Mouse (Mus musculus) inflammation-experienced regulatory T-cells, adult 6 months (primary cell): Measurements from ENCODE around the gene Cdx2. TPM values are rescaled to one million over a fixed set of nuclear protein-coding genes. Genes with fewer than 3 reads are reported as not detected.

ENCODE experiments used
- ATAC-seq: one replicate; pipeline ENCODE4 v1.8.0; 2017
- polyA plus RNA-seq, 3 experiments: library from polyadenylated mRNA; unstranded; fragments of 100-300 nt; shearing (Covaris generic); gene quantifications; one replicate each; pipeline ENCODE4 v1.2.1; 2017

Gene Cdx2
- not detected for polyA plus RNA-seq

GRCm38 (mm10) chr5:147306638-147307397 is at the start of gene Cdx2:
TSS of gene Cdx2 (minus strand) at chr5:147307270.
- no peak for ATAC-seq

GRCm38 (mm10) chr5:147356260-147357055 is 49.4 kb upstream of the Cdx2 start:
- no peak for ATAC-seq

GRCm38 (mm10) chr5:147355788-147356187 is 48.7 kb upstream of the Cdx2 start:
- no peak for ATAC-seq

GRCm38 (mm10) chr5:147354985-147355384 is 47.9 kb upstream of the Cdx2 start:
- no peak for ATAC-seq

GRCm38 (mm10) chr5:147354161-147354780 is 47.2 kb upstream of the Cdx2 start:
- no peak for ATAC-seq

GRCm38 (mm10) chr5:147351931-147352330 is 44.9 kb upstream of the Cdx2 start:
- ATAC-seq = no peak

GRCm38 (mm10) chr5:147345981-147346380 is 38.9 kb upstream of the Cdx2 start:
- no peak for ATAC-seq

- ATAC-seq = no peak
Measured at GRCm38 (mm10) chr5:147343904-147344303, 36.8 kb upstream of the Cdx2 start.

- no peak for ATAC-seq
Measured at GRCm38 (mm10) chr5:147342901-147343300, 35.8 kb upstream of the Cdx2 start.

- peak; percentile 76 for ATAC-seq
Measured at GRCm38 (mm10) chr5:147340741-147341414, 33.8 kb upstream of the Cdx2 start.

- ATAC-seq = no peak
Measured at GRCm38 (mm10) chr5:147339560-147339959, 32.5 kb upstream of the Cdx2 start.

GRCm38 (mm10) chr5:147338967-147339366 is 31.9 kb upstream of the Cdx2 start:
- ATAC-seq = no peak

GRCm38 (mm10) chr5:147332711-147333110 is 25.6 kb upstream of the Cdx2 start:
- ATAC-seq = no peak

- no peak for ATAC-seq
Measured at GRCm38 (mm10) chr5:147331547-147331946, 24.5 kb upstream of the Cdx2 start.

- ATAC-seq = no peak
Measured at GRCm38 (mm10) chr5:147329946-147330345, 22.9 kb upstream of the Cdx2 start.

GRCm38 (mm10) chr5:147327636-147328035 is 20.6 kb upstream of the Cdx2 start:
- no peak for ATAC-seq

GRCm38 (mm10) chr5:147325931-147326330 is 18.9 kb upstream of the Cdx2 start:
- ATAC-seq = no peak

GRCm38 (mm10) chr5:147323237-147323917 is 16.3 kb upstream of the Cdx2 start:
- peak; percentile 70 for ATAC-seq

- no peak for ATAC-seq
Measured at GRCm38 (mm10) chr5:147322183-147322582, 15.1 kb upstream of the Cdx2 start, which contains the start of gene Urad. TSS of gene Urad (minus strand) at chr5:147322440.

- ATAC-seq = peak; percentile 78
Measured at GRCm38 (mm10) chr5:147319653-147320052, 12.6 kb upstream of the Cdx2 start.

- no peak for ATAC-seq
Measured at GRCm38 (mm10) chr5:147317991-147318390, 10.9 kb upstream of the Cdx2 start.

- no peak for ATAC-seq
Measured at GRCm38 (mm10) chr5:147317321-147317720, 10.3 kb upstream of the Cdx2 start.
